ENCODE assay signal across 8 mouse cellular contexts in the genomic region with DNA sequence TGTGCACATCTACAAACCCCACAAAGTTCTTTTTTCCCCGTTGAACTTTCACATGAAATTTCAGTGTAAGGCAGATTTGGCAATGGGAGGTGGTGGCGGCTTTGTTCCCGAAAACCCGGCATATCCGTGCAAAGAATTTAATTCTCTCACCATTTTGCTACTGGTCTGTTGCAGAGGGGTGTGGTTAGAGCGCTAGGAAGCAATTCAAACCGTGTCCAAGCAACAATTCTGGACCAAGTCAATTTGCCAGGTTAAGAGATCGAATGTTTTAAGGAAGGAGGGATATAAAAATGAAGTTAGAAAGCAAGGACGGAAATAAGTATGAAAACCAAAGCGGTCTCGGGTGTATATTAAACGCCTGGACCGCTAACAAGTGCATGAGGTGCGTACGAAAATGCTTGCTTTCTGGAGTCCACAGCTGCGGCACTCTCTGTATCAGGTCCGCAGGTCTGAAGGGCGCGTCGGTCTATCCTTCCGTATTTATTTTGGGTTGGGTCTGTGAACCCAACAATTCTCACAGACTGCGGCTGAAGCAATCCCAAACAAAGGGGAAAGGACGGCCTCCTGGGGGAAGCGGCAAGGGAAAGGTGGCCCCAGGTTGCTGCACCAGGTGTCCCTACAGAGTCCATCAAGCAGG. TPM values are rescaled to one million over a fixed set of nuclear protein-coding genes. Genes with fewer than 3 reads are reported as not detected.
DNase-seq lines count a peak whose midpoint lies in the region; ATAC-seq and TF ChIP-seq lines count a peak whose summit lies in the region.

No protein-coding gene starts in this region.

- no peak for TF ChIP-seq CTCF in kidney, postnatal 0 days (IDR thresholded peaks at IDR 0.05; ENCODE audit: low read depth)
- no peak for TF ChIP-seq CTCF in Patski (IDR thresholded peaks at IDR 0.05)

- peak overlapping the region; percentile 94 for H3K4me3 ChIP-seq in kidney, postnatal 0 days (replicated peaks; ENCODE audit: low read depth, low read length)
- peak overlapping the region; percentile 76 for H3K4me3 ChIP-seq in forebrain, embryonic 12.5 days (replicated peaks)
- peak overlapping the region; percentile 70 for H3K4me3 ChIP-seq in intestine, embryonic 14.5 days (ENCODE audit: low read depth, low read length)

- POLR2A ChIA-PET in Patski (lab: Charles Lee): no interaction called here

- peak overlapping the region; percentile 95 for H3K4me2 ChIP-seq in kidney, postnatal 0 days (ENCODE audit: low read length)
- H3K4me2 ChIP-seq in forebrain, embryonic 12.5 days: peak overlapping the region; percentile 98
- H3K4me2 ChIP-seq in intestine, embryonic 14.5 days (ENCODE audit: low read length): peak overlapping the region; percentile 94

- in situ Hi-C loops in Patski (cut with MboI; ENCODE audit: low pct_unique_long_range_greater_than_20kb): no loop called here

- H3K36me3 ChIP-seq in kidney, postnatal 0 days (ENCODE audit: insufficient read depth, low read length): no peaks in the 10 kb centered on the region
- H3K36me3 ChIP-seq in forebrain, embryonic 12.5 days (replicated peaks): no peaks in the 10 kb centered on the region; the same call in none of the 2 replicates
- H3K36me3 ChIP-seq in intestine, embryonic 14.5 days (ENCODE audit: control insufficient read depth, insufficient read depth, low read length): no peaks in the 10 kb centered on the region

- H3K9ac ChIP-seq in kidney, postnatal 0 days (ENCODE audit: low read depth, low read length): peak overlapping the region; percentile 70
- peak overlapping the region; percentile 76 for H3K9ac ChIP-seq in forebrain, embryonic 12.5 days
- H3K9ac ChIP-seq in intestine, embryonic 14.5 days (ENCODE audit: low read length): peak overlapping the region; percentile 69

- 1% methylated on average over 24 of the region's 24 CpGs for WGBS in kidney, postnatal 0 days
- WGBS in forebrain, embryonic 12.5 days: 2% methylated on average over 24 of the region's 24 CpGs
- under 1% methylated on average over 24 of the region's 24 CpGs for WGBS in intestine, embryonic 14.5 days

- CTCF ChIA-PET in Patski (lab: Charles Lee): no interaction called here

- peak overlapping the region; percentile 71 for H3K27ac ChIP-seq in kidney, postnatal 0 days
- H3K27ac ChIP-seq in forebrain, embryonic 12.5 days: peak overlapping the region; percentile 53; the same call in 1 of the 2 replicates
- peak overlapping the region; percentile 48; the same call in 1 of the 2 replicates for H3K27ac ChIP-seq in intestine, embryonic 14.5 days (ENCODE audit: low read depth)

- ATAC-seq in kidney, postnatal 0 days (replicated peaks; ENCODE audit: low FRiP score, low read depth): no peak
- peak; percentile 23 for ATAC-seq in Patski
- ATAC-seq in forebrain, embryonic 12.5 days (ENCODE audit: low FRiP score): no peak
- ATAC-seq in intestine, embryonic 14.5 days (replicated peaks; ENCODE audit: low FRiP score, low TSS enrichment, low read depth): peak; percentile 18

- no peaks in the 10 kb centered on the region for H3K4me1 ChIP-seq in kidney, postnatal 0 days (replicated peaks; ENCODE audit: insufficient read depth, low read length)
- peaks cover 20% of the 10 kb centered on the region for H3K4me1 ChIP-seq in forebrain, embryonic 12.5 days
- H3K4me1 ChIP-seq in intestine, embryonic 14.5 days (replicated peaks; ENCODE audit: control insufficient read depth, insufficient read depth, low read length): no peaks in the 10 kb centered on the region

- H3K9me3 ChIP-seq in kidney, postnatal 0 days (replicated peaks; ENCODE audit: low read length): 0 out of 2 replicates have a peak, but pooled peaks cover 4% of the 10 kb centered on the region
- no peaks in the 10 kb centered on the region; the same call in 1 of the 2 replicates for H3K9me3 ChIP-seq in forebrain, embryonic 12.5 days
- H3K9me3 ChIP-seq in intestine, embryonic 14.5 days (ENCODE audit: control insufficient read depth, low read length): no peaks in the 10 kb centered on the region

- no peaks in the 10 kb centered on the region for H3K27me3 ChIP-seq in kidney, postnatal 0 days (ENCODE audit: insufficient read depth, low read length)
- H3K27me3 ChIP-seq in Patski: no peaks in the 10 kb centered on the region
- no peaks in the 10 kb centered on the region for H3K27me3 ChIP-seq in forebrain, embryonic 12.5 days
- H3K27me3 ChIP-seq in intestine, embryonic 14.5 days (replicated peaks; ENCODE audit: control insufficient read depth, insufficient read depth, low read length): no peaks in the 10 kb centered on the region

- peak; percentile 35 for DNase-seq in kidney, postnatal 0 days (ENCODE audit: low spot score)
- no peak for DNase-seq in kidney, postnatal 25 days
- no peak for DNase-seq in Patski (ENCODE audit: low read depth, low spot score)
- peak; percentile 59 for DNase-seq in intestine, embryonic 14.5 days (ENCODE audit: low spot score)
- DNase-seq in mesoderm, embryonic 11.5 days (ENCODE audit: low read depth, low spot score): peak; percentile 20
- DNase-seq in left cerebral cortex, adult 8-10 months (ENCODE audit: low spot score in 2 of 2): no peak
- DNase-seq in spleen, postnatal 36 days (ENCODE audit: low spot score in 2 of 2): no peak

RNA-seq across cellular contexts. Expression of a gene that starts 0.6 kb away (rescaled TPM):
- 13.5 and 15.2 TPM in 2 replicates for polyA plus RNA-seq in kidney, postnatal 0 days (2015; fragmentation: Nextera tagmentation; extraction: Ambion mirVana)
- polyA plus RNA-seq in Patski (2021): 29.2 TPM
- 22.7 and 25.0 TPM in 2 replicates for polyA plus RNA-seq in forebrain, embryonic 12.5 days (2016; fragmentation: Nextera tagmentation; extraction: Ambion mirVana)
- 24.7 and 27.1 TPM in 2 replicates for polyA plus RNA-seq in intestine, embryonic 14.5 days (2014; fragmentation: Nextera tagmentation; extraction: Ambion mirVana)
- 10 to 100 TPM; 27.7 to 31.6 (median 29.7) TPM for total RNA-seq in left cerebral cortex, adult 8-10 months (2022)

RNA-seq across cellular contexts. Expression of a gene that starts 0.8 kb away (rescaled TPM):
- 5.6 and 5.9 TPM in 2 replicates for polyA plus RNA-seq in kidney, postnatal 0 days (2015; fragmentation: Nextera tagmentation; extraction: Ambion mirVana)
- polyA plus RNA-seq in Patski (2021): 8.3 TPM
- 21.8 and 22.1 TPM in 2 replicates for polyA plus RNA-seq in forebrain, embryonic 12.5 days (2016; fragmentation: Nextera tagmentation; extraction: Ambion mirVana)
- polyA plus RNA-seq in intestine, embryonic 14.5 days (2014; fragmentation: Nextera tagmentation; extraction: Ambion mirVana): 5.0 and 5.7 TPM in 2 replicates
- 100 to 1,000 TPM; 132 to 160 (median 140) TPM for total RNA-seq in left cerebral cortex, adult 8-10 months (2022)

Comparison
In these comparisons a context has a peak if more than half of its experiments do, and no peak if none do; other contexts are left out.
1. DNase-seq: peak in kidney, postnatal 0 days (single experiment), intestine, embryonic 14.5 days (single experiment) and mesoderm, embryonic 11.5 days (single experiment); none in kidney, postnatal 25 days (0 of 2), Patski (single experiment), left cerebral cortex, adult 8-10 months (0 of 2) and spleen, postnatal 36 days (0 of 2).
2. ATAC-seq: peak in Patski (single experiment) and intestine, embryonic 14.5 days (single experiment); none in kidney, postnatal 0 days (single experiment) and forebrain, embryonic 12.5 days (single experiment).
3. Peak in every context shown above with its lines, with median percentiles within 50 percentile points of each other: H3K27ac ChIP-seq, H3K4me2 ChIP-seq, H3K4me3 ChIP-seq and H3K9ac ChIP-seq.